Comparison of ENCODE assay signal across 8 mouse cellular contexts in the genomic region with DNA sequence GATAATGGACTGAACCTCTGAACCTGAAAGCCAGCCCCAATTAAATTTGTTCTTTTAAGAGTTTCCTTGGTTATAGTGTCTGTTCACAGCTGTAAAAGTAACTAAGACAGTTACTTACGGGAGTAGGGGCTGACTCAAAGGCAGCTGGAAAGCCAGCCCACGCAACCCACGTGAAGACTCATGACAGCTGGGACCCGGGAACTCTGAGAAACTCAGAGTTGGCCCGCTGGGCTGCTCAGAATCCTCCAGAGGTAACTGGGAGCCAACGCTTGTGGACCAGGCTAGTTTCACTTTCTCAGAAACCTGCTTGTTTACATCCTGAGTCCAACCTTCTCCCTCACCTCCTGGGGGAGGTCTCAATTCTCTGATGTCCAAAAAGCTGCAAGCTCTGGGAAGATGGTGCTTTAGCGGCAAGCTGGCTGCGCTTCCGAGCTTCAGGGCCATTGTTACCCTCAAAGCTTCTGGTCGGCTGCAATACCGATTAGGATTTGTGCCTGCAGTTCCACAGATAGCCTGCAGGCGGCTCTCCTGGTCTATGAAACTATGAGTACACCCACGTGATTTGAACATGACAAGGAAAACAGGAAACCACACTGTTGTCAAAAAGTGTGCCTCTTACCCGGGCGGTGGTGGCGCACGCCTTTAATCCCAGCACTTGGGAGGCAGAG. TPM values are rescaled to one million over a fixed set of nuclear protein-coding genes. Genes with fewer than 3 reads are reported as not detected.
DNase-seq lines count a peak whose midpoint lies in the region; ATAC-seq lines count a peak whose summit lies in the region.

No protein-coding gene starts in this region.

- peaks cover 14% of the 10 kb centered on the region for H3K36me3 ChIP-seq in hindbrain, embryonic 12.5 days

- peaks cover 21% of the 10 kb centered on the region for H3K27me3 ChIP-seq in hindbrain, embryonic 12.5 days

- H3K27ac ChIP-seq in hindbrain, embryonic 12.5 days, result no peak overlapping the region

- no peaks in the 10 kb centered on the region for H3K9me3 ChIP-seq in hindbrain, embryonic 12.5 days (replicated peaks)

- peak; percentile 81 for DNase-seq in Muller cell, postnatal 12 days (ENCODE audit: inconsistent ontology term)
- DNase-seq in cerebellum, postnatal 14 days, result peak; percentile 96 to 98
- DNase-seq in frontal cortex, postnatal 14 days (ENCODE audit: low spot score in 2 of 2), result peak; percentile 83 to 89
- peak; percentile 93 to 95 for DNase-seq in layer of hippocampus, postnatal 14 days (ENCODE audit: low spot score in 2 of 2)
- peak; percentile 96 for DNase-seq in lung, postnatal 10 days
- DNase-seq in ovary, postnatal 14 days (ENCODE audit: low spot score), result peak; percentile 92
- DNase-seq in thymus, postnatal 10 days (ENCODE audit: low spot score in 2 of 2), result peak; percentile 88 to 94

- H3K9ac ChIP-seq in hindbrain, embryonic 12.5 days, result peak overlapping the region; percentile 36

- H3K4me1 ChIP-seq in hindbrain, embryonic 12.5 days, result peaks cover 6% of the 10 kb centered on the region

- H3K4me3 ChIP-seq in hindbrain, embryonic 12.5 days, result peak overlapping the region; percentile 10; the same call in 1 of the 2 replicates

- H3K4me2 ChIP-seq in hindbrain, embryonic 12.5 days (replicated peaks), result peak overlapping the region; percentile 34

- 13% methylated on average over 17 of the region's 17 CpGs for WGBS in hindbrain, embryonic 12.5 days

- ATAC-seq in hindbrain, embryonic 12.5 days (ENCODE audit: low FRiP score), result no peak

RNA-seq across cellular contexts. Expression of a gene that starts 4.6 kb away (rescaled TPM):
- polyA plus RNA-seq in hindbrain, embryonic 12.5 days (2016; fragmentation: Nextera tagmentation; extraction: Ambion mirVana), result 38.6 and 46.0 TPM in 2 replicates
- 10 to 100 TPM; 14.5 to 14.8 TPM for total RNA-seq in layer of hippocampus, postnatal 14 days (2021)

RNA-seq across cellular contexts. Expression of a gene that starts 16.4 kb away (rescaled TPM):
- 480 and 488 TPM in 2 replicates for polyA plus RNA-seq in hindbrain, embryonic 12.5 days (2016; fragmentation: Nextera tagmentation; extraction: Ambion mirVana)
- 100 to 1,000 TPM; 234 to 244 TPM for total RNA-seq in layer of hippocampus, postnatal 14 days (2021)

RNA-seq across cellular contexts. Expression of a gene that starts 22.4 kb away (rescaled TPM):
- polyA plus RNA-seq in hindbrain, embryonic 12.5 days (2016; fragmentation: Nextera tagmentation; extraction: Ambion mirVana), result 12.1 and 12.2 TPM in 2 replicates
- total RNA-seq in layer of hippocampus, postnatal 14 days (2021), result 10 to 100 TPM; 13.2 to 14.5 TPM

RNA-seq across cellular contexts. Expression of a gene that starts 24.5 kb away (rescaled TPM):
- 21.1 and 23.0 TPM in 2 replicates for polyA plus RNA-seq in hindbrain, embryonic 12.5 days (2016; fragmentation: Nextera tagmentation; extraction: Ambion mirVana)
- 100 to 1,000 TPM; 485 to 488 TPM for total RNA-seq in layer of hippocampus, postnatal 14 days (2021)

RNA-seq across cellular contexts. Expression of a gene that starts 37.3 kb away (rescaled TPM):
- polyA plus RNA-seq in hindbrain, embryonic 12.5 days (2016; fragmentation: Nextera tagmentation; extraction: Ambion mirVana), result 0.62 TPM in 1 of 2 replicates, not detected in the other
- total RNA-seq in layer of hippocampus, postnatal 14 days (2021), result not detected
